Mouse (Mus musculus) megakaryocyte, embryonic 14.5 days (primary cell): ENCODE data around the gene Ston1.

Experiments
- FLI1 ChIP-seq: IDR thresholded peaks from 2 replicates; pipeline ENCODE4 v1.6.1; 2012; ENCODE audit warnings: low read length, inconsistent platforms, mixed read lengths
- GATA1 ChIP-seq: IDR thresholded peaks from 3 replicates; pipeline ENCODE4 v1.6.1; 2012; ENCODE audit warnings: mixed read lengths, low read length, inconsistent platforms, borderline replicate concordance

DNA sequence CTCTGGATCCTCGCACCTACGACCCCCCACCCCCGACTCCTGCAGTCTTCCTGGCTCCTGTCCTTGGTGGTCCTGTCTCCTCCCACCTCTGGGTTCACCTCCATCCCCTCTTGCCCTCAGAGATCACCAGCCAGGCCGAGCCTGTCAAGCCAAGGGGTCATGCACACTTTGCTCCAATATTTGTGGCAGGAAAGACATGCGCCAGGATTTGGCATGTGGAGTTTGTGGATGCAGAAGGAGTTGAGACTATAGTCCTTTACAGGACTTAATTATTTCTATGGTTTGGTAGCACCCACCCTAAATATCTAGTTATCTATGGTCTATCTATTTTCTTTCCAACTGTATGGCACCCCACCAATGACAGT, 554 bp downstream of the Ston1 start:
- TF ChIP-seq GATA1 (no peak), FLI1 (no peak)
